Mouse (Mus musculus) midbrain, embryonic 12.5 days (tissue): ENCODE data around the gene Xrcc6. TPM values are rescaled to one million over a fixed set of nuclear protein-coding genes. Genes with fewer than 3 reads are reported as not detected.
A peak's percentile ranks its signal among the peaks of the same experiment; 100 is the strongest.

Experiments
- ATAC-seq: fragments of 200-750 bp; cut with Nextera tagmentation; 2 replicates; pipeline ENCODE4 v1.8.0; 2017; ENCODE audit warnings: low read depth, moderate TSS enrichment, moderate library complexity; ENCODE audit not compliant: low FRiP score
- H3K27ac ChIP-seq: fragments of 300-500 bp; sonication (generic); replicated peaks from 2 replicates; pipeline ENCODE4 v1.5.1; 2016; ENCODE audit warnings: mild to moderate bottlenecking
- H3K27me3 ChIP-seq: fragments of 300-500 bp; sonication (generic); 2 replicates; pipeline ENCODE4 v1.6.1; 2016; ENCODE audit warnings: mild to moderate bottlenecking
- H3K36me3 ChIP-seq: fragments of 300-500 bp; sonication (generic); 2 replicates; pipeline ENCODE4 v1.6.1; 2016
- H3K4me1 ChIP-seq: fragments of 300-500 bp; sonication (generic); 2 replicates; pipeline ENCODE4 v1.6.1; 2016
- H3K4me2 ChIP-seq: fragments of 300-500 bp; sonication (generic); replicated peaks from 2 replicates; pipeline ENCODE4 v1.6.1; 2016; ENCODE audit warnings: mild to moderate bottlenecking, moderate library complexity
- H3K4me3 ChIP-seq: fragments of 300-500 bp; sonication (generic); 2 replicates; pipeline ENCODE4 v1.5.1; 2016; ENCODE audit warnings: mild to moderate bottlenecking
- H3K9ac ChIP-seq: fragments of 300-500 bp; sonication (generic); replicated peaks from 2 replicates; pipeline ENCODE4 v1.6.1; 2016; ENCODE audit warnings: mild to moderate bottlenecking, moderate library complexity
- H3K9me3 ChIP-seq: fragments of 300-500 bp; sonication (generic); 2 replicates; pipeline ENCODE4 v1.6.1; 2016; ENCODE audit warnings: mild to moderate bottlenecking
- WGBS: fragments of 180-500 bp; shearing (Covaris S2); methylation state at CpG from one replicate; pipeline ENCODE4 v1.1.7; 2016; 5-methylcytosine and 5-hydroxymethylcytosine counted together
- polyA plus RNA-seq: library from polyadenylated mRNA; unstranded; fragments of >200 nt; fragmentation: Nextera tagmentation; extraction: Ambion mirVana; gene quantifications from 2 replicates; pipeline ENCODE4 v1.2.1, GENCODE M21; 2016

The Xrcc6 gene
- polyA plus RNA-seq, 1 experiment from 2014 or later = 50.2 TPM

DNA sequence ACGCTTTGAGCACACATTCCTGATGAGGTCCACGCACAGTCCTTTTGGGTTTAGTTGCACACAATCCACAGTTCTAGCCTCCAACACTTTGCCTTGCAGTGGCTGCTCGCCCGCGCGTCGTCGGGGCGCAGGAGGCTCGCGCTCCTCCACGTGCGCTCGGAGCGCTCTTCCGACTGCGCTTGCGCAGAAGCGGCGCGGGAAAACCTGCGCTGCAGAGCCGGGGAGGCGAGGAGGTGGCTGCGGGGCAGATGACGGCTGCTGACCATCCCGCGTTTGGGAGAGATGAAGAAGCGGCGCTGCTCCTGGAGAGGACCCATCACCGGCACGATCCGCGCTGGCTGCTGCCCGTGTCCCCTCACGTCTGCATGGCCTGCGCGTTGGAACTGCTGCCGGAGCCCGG, 82.3 kb downstream of the Xrcc6 start, which contains the start of gene Mei1:
Gene Mei1 (plus strand): TSS at position 99 of the 400 bp plus-strand sequence.
- H3K4me2 ChIP-seq = peak within 1 kb of the TSS; percentile 34
- H3K4me1 ChIP-seq = 0 out of 2 replicates have a peak, but pooled peaks cover 4% of the 10 kb centered on the region
- 25% methylated on average over 40 of the region's 40 CpGs for WGBS
- ATAC-seq = no peak
- H3K27ac ChIP-seq = no peak within 1 kb of the TSS
- no peaks in the 10 kb centered on the region for H3K36me3 ChIP-seq
- no peaks in the 10 kb centered on the region for H3K9me3 ChIP-seq
- peak within 1 kb of the TSS; percentile 17; the same call in 1 of the 2 replicates for H3K4me3 ChIP-seq
- peaks cover 46% of the 10 kb centered on the region for H3K27me3 ChIP-seq
- H3K9ac ChIP-seq = no peak within 1 kb of the TSS

DNA sequence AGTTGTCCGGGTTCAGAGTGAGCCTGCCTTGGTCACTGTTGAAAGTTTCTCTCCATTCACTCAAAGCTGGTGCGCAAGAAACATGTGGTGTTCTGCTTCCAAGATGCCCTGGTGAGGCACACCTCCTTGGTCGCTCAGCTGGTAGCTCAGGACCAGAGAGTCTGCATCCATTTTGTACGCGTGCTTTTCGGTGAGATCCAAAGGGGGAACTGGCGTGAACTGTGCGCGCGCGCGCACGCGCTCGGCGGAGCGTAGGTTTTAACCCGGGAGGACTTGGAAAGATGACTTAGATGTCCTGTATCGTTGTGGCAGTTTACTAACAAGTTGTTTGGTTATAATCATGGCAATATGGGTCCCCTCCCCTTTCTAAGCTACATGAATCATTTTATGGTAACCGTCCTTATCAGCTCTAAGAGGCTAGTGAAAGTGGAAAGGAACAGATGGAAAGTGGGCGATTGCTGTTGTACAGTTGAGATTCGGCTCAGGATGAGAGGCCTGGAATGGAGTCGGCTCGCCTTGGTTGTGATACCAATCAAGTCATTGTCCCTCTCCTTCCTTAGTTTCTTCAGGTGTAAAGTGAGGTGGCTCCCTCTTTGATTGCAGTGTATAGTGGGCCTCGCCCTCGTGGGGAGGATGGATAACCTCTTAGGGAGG, 84.3 kb downstream of the Xrcc6 start:
- ATAC-seq = no peak
- Histone ChIP-seq H3K4me1 (0 out of 2 replicates have a peak, but pooled peaks cover 4% of the 10 kb centered on the region), H3K9ac (no peak overlapping the region), H3K27me3 (peaks cover 42% of the 10 kb centered on the region), H3K27ac (no peak overlapping the region), H3K4me3 (no peak overlapping the region), H3K9me3 (no peaks in the 10 kb centered on the region), H3K4me2 (no peak overlapping the region), H3K36me3 (no peaks in the 10 kb centered on the region)
- 91% methylated on average over 26 of the region's 26 CpGs for WGBS

DNA sequence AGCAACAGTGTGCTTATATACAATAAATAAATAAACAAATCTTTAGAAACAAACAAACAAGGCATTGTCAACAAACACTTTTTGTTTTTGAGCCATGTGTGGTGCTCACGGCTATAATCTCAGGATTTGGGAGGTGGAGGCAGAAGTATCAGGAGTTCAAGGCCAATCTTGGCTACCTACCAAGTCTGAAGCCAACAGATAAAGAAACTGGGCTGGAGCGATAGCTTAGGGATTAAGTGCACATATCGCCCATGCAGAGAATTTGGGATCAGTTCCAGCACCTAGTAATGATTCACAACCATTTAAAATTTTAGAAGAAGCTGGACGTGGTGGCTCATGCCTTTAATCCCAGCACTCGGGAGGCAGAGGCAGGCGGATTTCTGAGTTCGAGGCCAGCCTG, 85.9 kb downstream of the Xrcc6 start:
- WGBS = 87% methylated on average over 7 of the region's 7 CpGs
- 0 out of 2 replicates have a peak, but pooled peaks cover 4% of the 10 kb centered on the region for H3K4me1 ChIP-seq
- H3K9ac ChIP-seq = no peak overlapping the region
- H3K27ac ChIP-seq = no peak overlapping the region
- ATAC-seq = no peak
- no peak overlapping the region for H3K4me3 ChIP-seq
- no peaks in the 10 kb centered on the region for H3K36me3 ChIP-seq
- no peak overlapping the region for H3K4me2 ChIP-seq
- H3K9me3 ChIP-seq = no peaks in the 10 kb centered on the region
- peaks cover 39% of the 10 kb centered on the region for H3K27me3 ChIP-seq

DNA sequence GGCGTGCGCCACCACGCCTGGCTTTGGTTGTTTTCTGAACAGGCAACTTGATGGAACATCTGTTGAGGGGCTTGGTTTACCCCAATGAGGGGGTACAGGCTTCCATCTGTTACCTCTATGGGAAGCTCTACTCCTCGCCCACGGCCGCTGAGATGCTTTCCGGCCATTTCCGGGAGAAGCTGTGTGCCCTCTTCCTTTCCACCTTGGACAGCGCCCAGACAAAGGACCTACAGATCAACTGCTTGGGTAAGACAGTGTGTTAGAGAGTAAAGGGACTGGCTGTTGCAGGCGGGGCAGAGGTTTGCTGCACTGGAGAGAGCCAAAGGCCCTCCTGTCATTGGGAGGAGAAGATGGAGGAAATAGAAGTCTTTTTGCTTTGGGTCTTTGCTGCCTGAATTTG, 92.2 kb downstream of the Xrcc6 start:
- Histone ChIP-seq H3K9ac (no peak overlapping the region), H3K4me1 (no peaks in the 10 kb centered on the region), H3K9me3 (no peaks in the 10 kb centered on the region), H3K4me2 (no peak overlapping the region), H3K27me3 (no peaks in the 10 kb centered on the region; the same call in 1 of the 2 replicates), H3K27ac (no peak overlapping the region), H3K36me3 (no peaks in the 10 kb centered on the region), H3K4me3 (no peak overlapping the region)
- WGBS = 60% methylated on average over 10 of the region's 10 CpGs
- ATAC-seq = no peak

DNA sequence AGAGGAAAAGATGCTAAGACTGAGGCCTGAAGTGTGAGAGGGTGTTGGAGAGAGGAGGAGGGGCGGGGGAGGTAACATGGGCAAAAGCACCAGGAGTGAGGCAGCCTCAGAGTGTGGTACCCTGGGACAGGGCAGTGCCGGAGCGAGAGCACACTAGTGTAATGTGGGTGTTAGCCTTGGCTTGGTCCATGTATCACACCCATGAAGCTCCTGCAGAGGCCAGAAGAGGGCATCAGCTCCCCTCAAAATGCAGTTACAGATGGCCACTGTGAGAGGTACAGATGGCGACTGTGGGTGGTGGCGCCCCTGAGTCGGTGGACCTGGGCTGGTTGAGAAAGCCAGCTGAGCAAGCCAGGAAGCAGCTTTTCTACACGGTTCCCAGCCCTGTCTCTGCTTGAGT, 93.5 kb downstream of the Xrcc6 start:
- H3K36me3 ChIP-seq = no peaks in the 10 kb centered on the region
- no peaks in the 10 kb centered on the region; the same call in 1 of the 2 replicates for H3K27me3 ChIP-seq
- H3K27ac ChIP-seq = no peak overlapping the region
- no peaks in the 10 kb centered on the region for H3K9me3 ChIP-seq
- no peak overlapping the region for H3K4me3 ChIP-seq
- no peaks in the 10 kb centered on the region for H3K4me1 ChIP-seq
- no peak overlapping the region for H3K9ac ChIP-seq
- 33% methylated on average over 7 of the region's 7 CpGs for WGBS
- H3K4me2 ChIP-seq = no peak overlapping the region
- 0 out of 2 replicates have a peak, but pooled peaks have one; percentile 52 for ATAC-seq

DNA sequence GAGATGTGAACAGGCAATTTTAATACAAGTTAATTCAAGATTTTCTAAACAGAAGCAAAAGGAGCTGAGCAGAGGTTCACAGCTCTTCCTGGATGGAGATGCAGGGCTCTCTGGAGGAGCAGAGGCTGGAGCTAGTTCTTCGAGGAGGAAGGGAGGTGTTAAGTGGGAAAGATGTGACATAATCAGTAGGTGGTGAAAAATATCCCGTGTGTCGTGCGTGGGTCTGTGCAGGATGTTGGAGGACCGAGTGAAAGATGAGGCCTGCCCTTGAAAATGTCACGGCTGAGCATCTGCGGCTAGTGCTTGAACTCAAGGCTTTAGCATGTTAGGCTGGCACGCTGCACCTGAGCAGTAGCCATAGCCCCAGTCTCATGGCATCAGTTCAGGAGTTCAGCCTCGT, 98.0 kb downstream of the Xrcc6 start:
- Histone ChIP-seq H3K9ac (no peak overlapping the region), H3K9me3 (no peaks in the 10 kb centered on the region), H3K36me3 (no peaks in the 10 kb centered on the region), H3K4me3 (no peak overlapping the region), H3K4me1 (0 out of 2 replicates have a peak, but pooled peaks cover 3% of the 10 kb centered on the region), H3K4me2 (no peak overlapping the region), H3K27ac (no peak overlapping the region), H3K27me3 (peaks cover 6% of the 10 kb centered on the region; the same call in 1 of the 2 replicates)
- no peak for ATAC-seq
- 87% methylated on average over 9 of the region's 9 CpGs for WGBS

DNA sequence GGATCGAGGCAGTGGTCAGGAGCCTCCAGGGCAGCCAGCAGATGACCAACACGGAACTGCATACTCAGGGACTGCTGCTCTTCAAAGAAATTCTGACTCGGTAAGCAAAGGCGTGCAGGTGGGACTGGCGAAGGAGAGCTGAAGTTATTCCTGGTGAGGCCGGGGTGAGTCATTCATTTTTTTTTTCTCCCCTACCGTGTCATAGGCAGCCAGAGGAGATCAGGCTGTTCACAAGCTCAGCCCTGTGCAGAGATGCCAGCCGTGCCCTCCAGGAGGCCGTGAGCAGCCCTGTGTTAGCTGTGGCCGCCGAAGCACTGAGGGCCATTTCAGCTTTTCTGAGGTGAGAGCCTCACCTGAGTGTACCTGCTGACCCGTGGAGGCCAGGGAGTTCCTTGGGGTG, 98.5 kb downstream of the Xrcc6 start:
- Histone ChIP-seq H3K4me1 (0 out of 2 replicates have a peak, but pooled peaks cover 3% of the 10 kb centered on the region), H3K9ac (no peak overlapping the region), H3K4me3 (no peak overlapping the region), H3K36me3 (no peaks in the 10 kb centered on the region), H3K4me2 (no peak overlapping the region), H3K27me3 (peaks cover 6% of the 10 kb centered on the region; the same call in 1 of the 2 replicates), H3K9me3 (no peaks in the 10 kb centered on the region), H3K27ac (no peak overlapping the region)
- 83% methylated on average over 12 of the region's 12 CpGs for WGBS
- no peak for ATAC-seq

DNA sequence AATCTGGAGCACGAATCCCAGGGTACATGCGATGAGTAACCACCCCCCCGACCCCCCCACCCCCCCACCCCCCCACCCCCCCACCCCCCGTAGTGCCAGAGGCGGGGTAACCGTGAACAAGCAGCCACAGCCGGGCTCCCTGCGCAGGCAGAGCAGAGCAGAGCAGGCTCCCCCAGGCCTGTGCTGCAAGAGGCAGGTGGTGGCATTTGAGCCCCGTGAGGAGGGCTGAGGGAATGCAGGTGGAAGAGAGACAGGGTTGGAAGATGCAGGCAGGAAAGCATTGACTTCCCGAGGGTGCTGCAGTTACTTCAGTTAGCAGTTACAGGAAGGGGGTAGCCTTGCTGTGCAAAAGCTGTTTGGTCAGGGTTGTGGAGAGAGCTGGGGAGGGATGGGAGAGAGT, 99.6 kb downstream of the Xrcc6 start:
- 8% methylated on average over 9 of the region's 10 CpGs for WGBS
- H3K27ac ChIP-seq = no peak overlapping the region
- no peak for ATAC-seq
- no peaks in the 10 kb centered on the region for H3K9me3 ChIP-seq
- no peak overlapping the region for H3K9ac ChIP-seq
- no peaks in the 10 kb centered on the region for H3K36me3 ChIP-seq
- H3K4me2 ChIP-seq = no peak overlapping the region
- no peak overlapping the region for H3K4me3 ChIP-seq
- H3K4me1 ChIP-seq = 0 out of 2 replicates have a peak, but pooled peaks cover 3% of the 10 kb centered on the region
- H3K27me3 ChIP-seq = peaks cover 6% of the 10 kb centered on the region; the same call in 1 of the 2 replicates

Other genes with a start within 250 kb of the Xrcc6 start
- gene Zc3h7b, start 242.8 kb upstream of the Xrcc6 start, polyA plus RNA-seq = 49.6 and 50.4 TPM in 2 replicates
- 161 and 165 TPM in 2 replicates for gene Rangap1, start 242.3 kb upstream of the Xrcc6 start, polyA plus RNA-seq
- 30.5 and 32.4 TPM in 2 replicates for gene Tef, start 185.4 kb upstream of the Xrcc6 start, polyA plus RNA-seq
- 20.9 and 22.2 TPM in 2 replicates for gene Tob2, start 129.0 kb upstream of the Xrcc6 start, polyA plus RNA-seq
- 129 and 133 TPM in 2 replicates for gene Phf5a, start 115.9 kb upstream of the Xrcc6 start, polyA plus RNA-seq
- 170 and 177 TPM in 2 replicates for gene Aco2, start 115.5 kb upstream of the Xrcc6 start, polyA plus RNA-seq
- 60.8 and 71.6 TPM in 2 replicates for gene Polr3h, start 61.6 kb upstream of the Xrcc6 start, polyA plus RNA-seq
- 38.0 and 40.2 TPM in 2 replicates for gene Csdc2, start 51.1 kb upstream of the Xrcc6 start, polyA plus RNA-seq
- 26.6 and 30.4 TPM in 2 replicates for gene Pmm1, start 26.9 kb upstream of the Xrcc6 start, polyA plus RNA-seq
- not detected in 2 replicates for gene 1700029P11Rik, start 7.3 kb upstream of the Xrcc6 start, polyA plus RNA-seq
- gene Desi1, start 46.0 kb downstream of the Xrcc6 start, polyA plus RNA-seq = 39.9 and 43.0 TPM in 2 replicates
- gene Snu13, start 59.8 kb downstream of the Xrcc6 start, polyA plus RNA-seq = 183 and 196 TPM in 2 replicates
- not detected in 2 replicates for gene 4930407I10Rik, start 71.3 kb downstream of the Xrcc6 start, polyA plus RNA-seq
- gene Mei1, start 82.2 kb downstream of the Xrcc6 start, polyA plus RNA-seq = 0.05 and 0.08 TPM in 2 replicates
- 17.3 and 18.3 TPM in 2 replicates for gene Ccdc134, start 140.1 kb downstream of the Xrcc6 start, polyA plus RNA-seq
- gene Srebf2, start 159.3 kb downstream of the Xrcc6 start, polyA plus RNA-seq = 274 and 276 TPM in 2 replicates
- gene Shisa8, start 225.0 kb downstream of the Xrcc6 start, polyA plus RNA-seq = 0.73 and 0.80 TPM in 2 replicates
- gene Tnfrsf13c, start 236.5 kb downstream of the Xrcc6 start, polyA plus RNA-seq = 0.37 TPM in 1 of 2 replicates, not detected in the other